Mouse (Mus musculus) large intestine, adult 2 months (tissue): Measurements from ENCODE around the gene Ptprn. TPM values are rescaled to one million over a fixed set of nuclear protein-coding genes. Genes with fewer than 3 reads are reported as not detected.

Experiments used
- DNase-seq: peaks from one replicate; pipeline ENCODE4 v3.0.0-alpha.2; 2012; ENCODE audit warnings: low read depth, low spot score
- WGBS: fragments of 180-500 bp; shearing (Covaris S2); methylation state at CpG from one replicate; pipeline ENCODE4 v1.1.7; 2018; 5-methylcytosine and 5-hydroxymethylcytosine counted together
- polyA plus RNA-seq: library from polyadenylated mRNA; depleted of rRNA; stranded (reverse); fragments of >200 nt; gene quantifications from 2 replicates; pipeline ENCODE4 v1.2.3, GENCODE M21; 2012; rRNA removed

Gene Ptprn
- polyA plus RNA-seq, 1 experiment = 6.4 TPM

DNA sequence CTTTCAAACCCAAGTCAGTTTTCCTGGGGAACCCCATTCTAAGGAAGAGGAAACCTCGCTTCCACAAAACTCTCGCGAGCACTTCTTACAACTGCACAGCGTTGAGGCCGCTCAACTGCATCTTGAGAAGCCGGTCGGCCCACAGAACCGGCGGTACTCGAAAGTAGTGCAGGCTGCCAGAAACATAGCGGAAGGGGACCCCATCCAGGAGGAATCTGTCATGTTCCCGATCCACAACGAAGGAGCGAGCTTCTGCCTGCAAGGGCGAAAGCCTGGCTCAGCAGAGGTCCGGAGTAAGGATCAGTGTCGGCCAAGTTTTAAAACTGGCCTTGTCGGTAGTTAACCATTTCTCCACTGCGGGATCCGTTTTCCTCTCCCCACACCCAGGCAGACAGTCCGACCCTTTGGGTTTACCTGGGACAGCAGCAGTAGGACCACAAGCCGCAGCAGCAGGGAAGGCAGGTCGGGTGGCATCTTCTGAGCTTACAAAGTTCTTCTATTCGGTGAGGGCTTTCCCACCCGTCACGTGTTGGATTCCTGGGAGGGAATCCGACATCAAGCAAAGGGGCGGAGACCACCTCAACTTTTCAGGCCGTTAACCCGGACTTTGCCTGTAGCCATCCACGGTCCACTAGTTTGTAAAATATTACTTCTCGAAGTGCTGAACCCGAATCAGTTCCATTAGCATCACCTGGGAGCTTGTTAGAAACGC lies 55.2 kb downstream of the Ptprn start:
- no peak for DNase-seq
- WGBS = 16% methylated on average over 34 of the region's 34 CpGs

DNA sequence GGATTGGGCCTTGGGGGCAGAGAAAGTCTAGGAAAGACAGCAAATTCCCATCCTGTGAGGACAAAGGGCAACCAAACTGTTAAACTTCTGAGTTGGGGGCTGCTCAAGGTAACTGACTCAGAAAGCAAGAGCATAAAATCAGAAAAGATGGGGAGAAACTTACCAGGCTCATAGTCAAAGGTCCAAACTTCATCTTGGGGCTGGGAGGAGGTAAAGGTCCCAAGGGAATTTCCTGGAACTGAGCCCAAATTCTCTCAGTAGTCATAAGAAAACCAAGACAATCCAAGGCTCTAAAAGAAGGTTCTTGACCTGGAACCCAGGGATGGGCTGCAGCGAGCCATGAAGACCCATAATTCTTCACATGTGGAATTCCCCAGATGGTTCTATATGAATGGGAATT lies 63.1 kb downstream of the Ptprn start:
- no peak for DNase-seq
- 37% methylated on average over 1 of the region's 1 CpGs for WGBS

Other genes with a start within 250 kb of the Ptprn start
- 4.8 and 5.6 TPM in 2 replicates for gene Nhej1, start 139.3 kb downstream of the Ptprn start, polyA plus RNA-seq
- 1.1 and 1.3 TPM in 2 replicates for gene Slc23a3, start 130.6 kb downstream of the Ptprn start, polyA plus RNA-seq
- 45.8 and 53.7 TPM in 2 replicates for gene Cnppd1, start 121.8 kb downstream of the Ptprn start, polyA plus RNA-seq
- 79.0 and 93.9 TPM in 2 replicates for gene Retreg2, start 121.7 kb downstream of the Ptprn start, polyA plus RNA-seq
- gene Zfand2b, start 95.9 kb downstream of the Ptprn start, polyA plus RNA-seq = 80.6 and 93.3 TPM in 2 replicates
- 24.0 and 27.5 TPM in 2 replicates for gene Abcb6, start 84.1 kb downstream of the Ptprn start, polyA plus RNA-seq
- gene Ankzf1, start 72.4 kb downstream of the Ptprn start, polyA plus RNA-seq = 19.2 and 27.4 TPM in 2 replicates
- 72.2 and 107 TPM in 2 replicates for gene Atg9a, start 72.3 kb downstream of the Ptprn start, polyA plus RNA-seq
- 2.1 and 4.4 TPM in 2 replicates for gene Glb1l, start 53.7 kb downstream of the Ptprn start, polyA plus RNA-seq
- gene Stk16, start 53.7 kb downstream of the Ptprn start, polyA plus RNA-seq = 221 and 258 TPM in 2 replicates
- 121 and 164 TPM in 2 replicates for gene Tuba4a, start 44.6 kb downstream of the Ptprn start, polyA plus RNA-seq
- gene A630095N17Rik, start 32.4 kb downstream of the Ptprn start, polyA plus RNA-seq = not detected in 2 replicates
- 19.4 and 20.1 TPM in 2 replicates for gene Dnajb2, start 28.1 kb downstream of the Ptprn start, polyA plus RNA-seq
- gene Resp18, start 13.9 kb upstream of the Ptprn start, polyA plus RNA-seq = 14.0 and 17.7 TPM in 2 replicates
- gene Dnpep, start 53.5 kb upstream of the Ptprn start, polyA plus RNA-seq = 250 and 500 TPM in 2 replicates
- 353 and 360 TPM in 2 replicates for gene Des, start 95.8 kb upstream of the Ptprn start, polyA plus RNA-seq
- 20.6 and 22.7 TPM in 2 replicates for gene Speg, start 110.8 kb upstream of the Ptprn start, polyA plus RNA-seq
- gene Gmppa, start 171.4 kb upstream of the Ptprn start, polyA plus RNA-seq = 177 and 182 TPM in 2 replicates
- 0.17 TPM in 1 of 2 replicates, not detected in the other for gene Asic4, start 185.9 kb upstream of the Ptprn start, polyA plus RNA-seq
- 22.0 and 25.1 TPM in 2 replicates for gene Chpf, start 214.8 kb upstream of the Ptprn start, polyA plus RNA-seq
- 1.9 and 2.0 TPM in 2 replicates for gene Tmem198, start 215.0 kb upstream of the Ptprn start, polyA plus RNA-seq
- 3.3 and 4.1 TPM in 2 replicates for gene Obsl1, start 241.9 kb upstream of the Ptprn start, polyA plus RNA-seq
- 2.6 and 2.7 TPM in 2 replicates for gene Inha, start 242.6 kb upstream of the Ptprn start, polyA plus RNA-seq